Mouse (Mus musculus) cerebellum, postnatal 14 days (tissue): ENCODE results near the gene Ceacam3.
"Not testable (repeated sequence)": the region's sequence is repeated elsewhere in the genome, so short reads cannot be mapped to it uniquely, and the experiment has no call there.

Experiments
- DNase-seq, 2 experiments: peaks; one replicate each; pipeline ENCODE4 v3.0.0; 2021; ENCODE audit warnings: mixed read lengths in 2 of 2

Gene Ceacam3

DNA sequence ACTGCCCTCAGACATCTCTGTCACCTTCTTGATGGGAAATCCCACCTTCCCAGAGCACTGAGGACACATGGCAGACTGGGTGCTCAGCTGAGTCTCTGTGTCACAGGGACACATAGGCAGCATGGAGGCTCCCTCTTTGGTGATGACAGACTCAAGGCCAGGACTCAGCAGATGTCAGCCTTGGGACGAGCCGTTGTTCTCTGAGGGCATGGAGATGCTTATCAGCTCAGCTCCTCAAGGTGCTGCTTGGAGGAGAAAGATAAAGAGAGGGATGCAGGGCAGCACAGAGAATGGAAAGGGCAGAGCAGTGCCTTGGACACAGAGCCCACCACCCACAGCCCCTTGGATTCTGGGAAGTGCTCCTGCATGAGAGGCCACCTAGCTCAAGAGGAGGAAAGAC, at the start of gene Ceacam3:
Gene Ceacam3, plus strand, starts transcription at position 352 of the 400 bp plus-strand sequence.
- no peak for DNase-seq

DNA sequence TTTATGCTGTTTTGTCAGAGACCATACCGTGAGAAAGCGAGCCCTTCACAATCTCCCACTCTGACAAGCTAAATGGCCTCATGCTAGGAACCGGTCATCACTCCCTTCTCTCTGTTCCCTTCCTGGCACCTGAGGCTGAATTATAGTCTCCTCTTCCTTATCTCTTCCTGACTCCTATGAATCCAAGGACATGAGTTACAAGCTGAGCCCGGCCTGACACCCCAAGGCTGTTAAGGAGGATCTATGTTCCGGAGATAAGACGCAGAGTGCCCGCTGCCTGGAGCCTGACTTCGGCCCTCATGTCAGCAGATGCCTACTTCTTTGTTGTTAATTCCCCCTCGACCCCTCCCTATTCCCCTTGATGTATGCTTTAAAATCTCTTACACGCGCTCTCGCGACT, 48.5 kb upstream of the Ceacam3 start:
- DNase-seq, result not testable (repeated sequence)

DNA sequence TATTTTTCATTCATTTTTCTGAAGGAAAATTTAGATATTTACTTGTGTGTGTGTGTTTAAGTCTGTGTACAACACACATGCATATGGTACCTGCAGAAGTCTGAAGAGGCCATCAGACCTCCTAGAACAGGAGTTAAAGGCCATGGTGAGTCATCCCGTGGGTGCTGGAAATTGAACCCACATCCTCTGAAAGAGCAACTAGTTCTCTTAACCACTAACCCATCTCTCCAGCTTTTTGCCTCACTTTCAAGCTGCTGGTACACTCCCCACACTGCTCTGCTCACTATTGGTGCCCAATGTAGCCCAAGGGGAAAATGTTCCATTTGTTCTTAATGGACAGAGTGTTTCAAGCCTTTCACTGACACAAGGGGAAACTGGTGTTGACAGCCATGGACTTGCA, 14.8 kb upstream of the Ceacam3 start:
- DNase-seq, result no peak

DNA sequence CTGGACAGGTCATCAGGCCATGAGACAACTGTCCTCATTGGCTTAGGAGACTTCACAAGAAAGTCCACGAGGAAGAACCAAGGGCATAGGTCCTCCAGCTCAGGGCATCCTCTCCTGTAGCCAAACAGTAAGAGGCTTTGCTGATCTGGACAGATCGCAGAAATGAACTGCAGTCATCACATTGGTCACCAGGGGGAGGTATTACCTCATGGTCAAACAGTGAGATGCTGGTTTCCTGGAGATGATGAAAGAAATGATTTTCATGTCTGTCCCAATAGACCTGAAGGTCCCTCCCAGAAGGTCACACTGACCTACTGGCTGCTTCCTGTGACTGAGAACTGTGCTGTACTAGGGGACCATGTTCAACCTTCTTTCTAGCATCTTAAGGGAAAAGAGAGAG, 5.6 kb downstream of the Ceacam3 start:
- DNase-seq, result peak; percentile 77 to 88

DNA sequence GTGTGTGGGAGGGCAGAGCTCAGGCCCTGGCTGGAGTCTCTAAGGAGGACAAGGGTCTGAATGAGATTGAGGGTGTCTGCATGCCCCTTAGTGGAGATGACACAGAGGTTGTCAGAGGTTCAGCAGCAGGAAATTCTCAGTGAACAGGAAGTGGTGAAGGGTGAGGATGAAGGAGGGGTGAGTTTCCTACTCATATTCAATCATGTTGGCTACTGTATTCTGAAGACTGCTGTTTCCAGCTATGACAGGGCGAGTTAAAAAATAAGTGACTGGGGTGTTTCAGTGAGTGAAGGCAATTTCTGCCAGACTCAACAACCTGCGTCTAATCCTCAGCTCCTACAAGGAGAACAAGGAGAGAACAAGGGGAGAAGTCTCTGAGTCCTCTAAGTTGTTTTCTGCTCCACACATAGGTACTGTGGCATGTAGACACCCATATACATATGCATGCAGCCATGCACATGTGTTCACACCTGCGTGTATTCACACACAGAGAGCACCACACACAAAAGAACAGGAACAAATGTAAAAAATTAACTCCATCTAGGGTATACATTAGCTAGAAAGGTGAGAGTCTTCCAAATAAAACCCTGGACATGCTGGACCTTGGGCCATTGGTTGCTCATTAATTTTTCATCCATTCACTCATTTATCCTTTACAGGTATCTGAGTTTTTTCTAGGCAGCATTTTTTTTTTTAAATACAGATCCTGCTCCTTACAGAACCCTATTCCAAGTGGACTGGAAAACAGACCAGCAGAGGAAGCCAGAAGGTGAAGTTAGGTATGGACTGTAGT, 7.0 kb downstream of the Ceacam3 start:
- DNase-seq, result no peak

DNA sequence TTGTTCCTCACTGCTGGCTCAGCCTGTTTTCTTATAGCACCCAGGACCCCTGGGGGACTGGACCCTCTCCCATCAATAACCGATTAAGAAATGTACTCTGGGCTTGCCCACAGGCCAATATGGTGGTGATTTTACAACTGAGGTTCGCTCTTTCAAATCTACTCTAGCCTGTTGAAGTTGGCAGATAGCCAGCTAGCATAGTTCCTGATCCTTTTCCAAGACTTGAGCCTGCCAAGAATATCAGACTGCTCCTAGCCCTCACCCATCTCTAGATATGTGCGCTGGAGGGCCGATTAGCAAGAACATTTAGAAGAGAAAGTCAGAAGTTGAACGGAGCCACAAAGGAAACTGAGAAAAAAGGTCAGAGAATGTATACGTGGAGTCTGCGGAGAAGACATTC, 8.9 kb downstream of the Ceacam3 start:
- DNase-seq, result peak; percentile 58 to 59

DNA sequence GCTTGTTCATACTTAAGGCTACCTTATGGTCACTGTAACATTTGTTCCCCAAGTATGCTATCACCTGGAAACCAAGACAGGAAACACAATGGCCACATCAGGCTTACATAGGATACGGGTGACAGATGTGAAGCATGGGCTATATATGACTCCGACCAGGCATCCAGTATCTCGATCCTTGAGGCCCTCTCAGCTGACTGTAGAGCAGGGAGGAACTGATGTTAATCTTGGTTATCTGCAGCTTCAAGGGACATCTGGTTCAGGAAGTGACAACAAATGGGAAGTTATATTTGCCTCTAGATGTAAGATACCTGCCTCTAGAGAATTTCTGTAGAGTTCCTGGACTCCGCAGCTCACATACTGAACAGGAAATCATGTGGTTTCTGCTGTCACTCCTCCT, 21.7 kb downstream of the Ceacam3 start:
- no peak for DNase-seq

DNA sequence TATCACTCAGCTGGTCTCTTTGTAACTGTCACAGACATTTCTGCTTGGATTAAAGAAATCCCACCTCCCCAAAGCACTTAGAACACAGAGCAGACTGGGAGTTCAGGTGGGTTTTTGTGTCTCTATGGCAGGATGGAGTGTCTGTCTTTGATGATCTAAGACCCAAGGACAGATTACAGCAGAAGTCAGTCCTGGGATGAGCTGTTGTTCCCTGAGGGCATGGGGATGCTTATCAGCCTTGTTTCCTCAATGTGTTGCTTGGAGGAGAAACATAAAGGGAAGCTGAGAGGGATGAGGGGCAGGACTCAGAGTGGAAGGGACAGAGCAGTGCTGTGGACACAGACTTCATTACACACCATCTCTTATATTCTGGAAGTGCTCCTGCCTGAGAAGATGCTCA, 53.1 kb downstream of the Ceacam3 start, which contains the start of gene Psg29:
Gene Psg29, plus strand, starts transcription at position 301 of the 400 bp plus-strand sequence.
- no peak for DNase-seq

DNA sequence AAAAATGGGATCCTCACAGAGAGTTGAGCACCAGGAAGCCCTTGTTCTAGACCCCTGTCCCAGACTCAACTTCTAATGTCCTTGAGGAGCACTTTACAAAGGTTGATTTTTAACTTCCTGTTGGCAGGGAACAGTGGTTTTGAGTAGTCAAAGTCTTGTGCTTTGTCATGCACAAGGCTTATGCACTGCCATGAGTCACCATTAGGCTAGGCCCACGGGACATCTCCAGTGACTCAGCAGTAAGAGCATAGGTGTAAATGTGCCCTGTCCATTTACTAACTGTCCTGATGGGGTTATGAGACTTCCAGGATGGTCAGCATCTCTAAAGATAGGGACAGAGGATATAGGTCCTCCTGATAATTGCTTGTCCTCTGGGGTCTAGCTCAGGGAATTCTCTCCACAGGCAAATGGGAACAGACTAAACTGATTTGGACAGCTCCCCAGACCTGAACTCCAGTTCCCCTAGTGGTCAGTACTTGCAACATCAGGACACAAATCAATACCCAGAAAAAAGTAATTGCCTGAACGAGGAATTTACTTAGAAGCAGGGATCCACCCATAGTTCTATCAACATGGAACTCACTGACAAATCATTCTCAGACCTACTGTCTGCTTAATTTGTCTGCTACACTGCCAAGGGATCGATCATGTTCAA, 55.6 kb downstream of the Ceacam3 start:
- DNase-seq, result no peak
